Mouse (Mus musculus) forebrain, embryonic 12.5 days (tissue): ENCODE measurements around the gene Antxr2. TPM values are rescaled to one million over a fixed set of nuclear protein-coding genes. Genes with fewer than 3 reads are reported as not detected.

Experiments used
- ATAC-seq: fragments of 200-750 bp; cut with Nextera tagmentation; 2 replicates; pipeline ENCODE4 v1.8.0; 2017; ENCODE audit warnings: moderate TSS enrichment; ENCODE audit not compliant: low FRiP score
- H3K27ac ChIP-seq: fragments of 300-500 bp; sonication (generic); 2 replicates; pipeline ENCODE4 v1.5.1; 2016; ENCODE audit warnings: mild to moderate bottlenecking
- H3K27me3 ChIP-seq: fragments of 300-500 bp; sonication (generic); 2 replicates; pipeline ENCODE4 v1.6.1; 2016; ENCODE audit warnings: mild to moderate bottlenecking
- H3K36me3 ChIP-seq: fragments of 300-500 bp; sonication (generic); replicated peaks from 2 replicates; pipeline ENCODE4 v1.6.1; 2016; ENCODE audit warnings: mild to moderate bottlenecking
- H3K4me1 ChIP-seq: fragments of 300-500 bp; sonication (generic); 2 replicates; pipeline ENCODE4 v1.6.1; 2016
- H3K4me2 ChIP-seq: fragments of 300-500 bp; sonication (generic); 2 replicates; pipeline ENCODE4 v1.6.1; 2016; ENCODE audit warnings: mild to moderate bottlenecking, moderate library complexity
- H3K4me3 ChIP-seq: fragments of 300-500 bp; sonication (generic); replicated peaks from 2 replicates; pipeline ENCODE4 v1.5.1; 2016; ENCODE audit warnings: mild to moderate bottlenecking
- H3K9ac ChIP-seq: fragments of 300-500 bp; sonication (generic); 2 replicates; pipeline ENCODE4 v1.6.1; 2016; ENCODE audit warnings: mild to moderate bottlenecking
- H3K9me3 ChIP-seq: fragments of 300-500 bp; sonication (generic); 2 replicates; pipeline ENCODE4 v1.6.1; 2016
- WGBS: fragments of 180-500 bp; shearing (Covaris S2); methylation state at CpG from one replicate; pipeline ENCODE4 v1.1.7; 2016; 5-methylcytosine and 5-hydroxymethylcytosine counted together
- polyA plus RNA-seq: library from polyadenylated mRNA; unstranded; fragments of >200 nt; fragmentation: Nextera tagmentation; extraction: Ambion mirVana; gene quantifications from 2 replicates; pipeline ENCODE4 v1.2.1, GENCODE M21; 2016

Gene Antxr2
- polyA plus RNA-seq, 1 experiment from 2014 or later = 9.5 TPM

DNA sequence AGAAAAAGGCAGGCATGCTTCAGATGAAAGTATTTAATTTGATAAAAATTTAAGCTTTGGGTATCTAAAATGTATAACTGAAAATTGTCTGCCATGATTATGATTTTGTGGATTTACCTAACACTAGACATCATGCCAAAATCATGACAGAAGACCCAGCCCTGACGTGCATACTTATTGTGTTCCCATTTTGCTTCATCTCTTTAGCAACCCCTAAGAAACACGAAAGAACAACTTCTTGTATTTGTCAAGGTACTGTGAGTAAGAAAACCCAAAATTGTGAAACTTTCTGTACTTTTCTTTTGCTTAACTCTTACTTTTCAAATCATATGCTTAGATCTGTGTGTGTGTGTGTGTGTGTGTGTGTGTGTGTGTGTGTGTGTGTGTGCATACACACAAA, 6.3 kb downstream of the Antxr2 start:
- H3K27me3 ChIP-seq = no peaks in the 10 kb centered on the region
- 91% methylated on average over 2 of the region's 2 CpGs for WGBS
- no peak overlapping the region for H3K9ac ChIP-seq
- ATAC-seq = no peak
- no peak overlapping the region for H3K27ac ChIP-seq
- H3K9me3 ChIP-seq = no peaks in the 10 kb centered on the region
- H3K4me2 ChIP-seq = no peak overlapping the region
- H3K36me3 ChIP-seq = peaks cover 8% of the 10 kb centered on the region; the same call in 1 of the 2 replicates
- H3K4me3 ChIP-seq = no peak overlapping the region
- 0 out of 2 replicates have a peak, but pooled peaks cover 16% of the 10 kb centered on the region for H3K4me1 ChIP-seq

DNA sequence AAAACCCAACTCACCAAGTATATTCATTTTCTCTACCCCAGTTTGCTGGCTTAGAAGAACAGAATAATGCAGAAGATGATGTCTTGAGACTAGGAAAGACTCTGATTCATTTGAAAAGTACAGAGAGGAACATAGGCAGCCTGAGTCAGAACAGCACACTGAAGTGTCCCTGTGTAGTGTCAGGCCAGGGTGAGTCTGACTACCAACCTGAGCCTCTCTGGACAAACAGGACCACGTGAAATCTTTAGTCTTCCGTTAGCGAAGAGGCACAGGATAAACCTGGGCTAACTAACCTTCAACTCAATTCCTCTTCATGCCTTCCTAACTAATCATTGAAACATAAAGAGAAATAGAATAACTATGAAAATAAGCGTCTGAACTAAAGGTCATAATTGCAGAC, 9.3 kb downstream of the Antxr2 start:
- no peak overlapping the region for H3K4me3 ChIP-seq
- peaks cover 8% of the 10 kb centered on the region; the same call in 1 of the 2 replicates for H3K36me3 ChIP-seq
- WGBS = 93% methylated on average over 4 of the region's 4 CpGs
- peaks cover 5% of the 10 kb centered on the region for H3K4me1 ChIP-seq
- no peak overlapping the region for H3K27ac ChIP-seq
- no peak overlapping the region for H3K9ac ChIP-seq
- no peak overlapping the region for H3K4me2 ChIP-seq
- H3K27me3 ChIP-seq = no peaks in the 10 kb centered on the region
- no peaks in the 10 kb centered on the region for H3K9me3 ChIP-seq
- ATAC-seq = no peak

DNA sequence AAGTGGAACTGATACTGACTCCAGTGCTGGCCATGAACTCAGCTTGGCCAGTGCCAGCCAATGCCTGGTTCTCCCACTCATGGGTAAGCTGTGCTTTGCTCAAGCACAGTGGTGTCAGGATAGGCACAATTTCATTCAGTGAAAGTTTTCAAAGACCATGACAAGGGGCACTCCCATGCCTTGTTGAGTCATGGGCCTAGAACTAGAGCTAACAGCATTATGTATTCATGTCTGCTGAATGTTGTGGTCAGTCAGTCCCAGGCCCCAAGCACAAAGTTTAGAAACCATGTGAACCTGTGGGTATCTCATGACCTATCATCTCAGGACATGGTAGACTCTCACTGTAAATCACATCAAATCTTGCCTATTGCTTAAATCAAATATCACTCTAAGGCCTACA, 10.2 kb downstream of the Antxr2 start:
- no peak overlapping the region for H3K27ac ChIP-seq
- no peaks in the 10 kb centered on the region for H3K27me3 ChIP-seq
- no peak overlapping the region for H3K4me3 ChIP-seq
- no peak overlapping the region for H3K4me2 ChIP-seq
- peaks cover 5% of the 10 kb centered on the region for H3K4me1 ChIP-seq
- no peaks in the 10 kb centered on the region for H3K9me3 ChIP-seq
- ATAC-seq = no peak
- peaks cover 5% of the 10 kb centered on the region; the same call in 1 of the 2 replicates for H3K36me3 ChIP-seq
- H3K9ac ChIP-seq = no peak overlapping the region

DNA sequence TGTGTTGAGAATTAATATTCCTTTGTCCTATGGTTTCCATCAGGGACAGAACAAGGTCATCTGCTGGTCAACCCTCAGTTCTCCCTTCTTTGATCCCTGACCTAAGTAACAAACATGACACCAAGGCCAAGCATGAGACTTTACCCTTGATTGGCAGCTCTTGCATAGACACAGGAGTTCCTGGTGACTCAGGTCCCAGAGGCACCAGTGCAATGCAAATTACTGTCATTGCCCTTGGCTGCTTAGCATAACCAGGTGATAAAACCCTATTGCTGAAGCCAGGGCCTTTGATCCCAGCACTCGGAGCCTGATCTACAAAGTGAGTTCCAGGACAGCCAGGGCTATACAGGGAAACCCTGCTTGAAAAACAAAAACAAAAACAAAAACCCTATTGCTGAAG, 11.4 kb downstream of the Antxr2 start:
- peaks cover 5% of the 10 kb centered on the region for H3K4me1 ChIP-seq
- H3K27ac ChIP-seq = no peak overlapping the region
- no peak for ATAC-seq
- H3K4me2 ChIP-seq = no peak overlapping the region
- no peak overlapping the region for H3K4me3 ChIP-seq
- H3K9me3 ChIP-seq = no peaks in the 10 kb centered on the region
- WGBS = 77% methylated on average over 1 of the region's 1 CpGs
- H3K27me3 ChIP-seq = no peaks in the 10 kb centered on the region
- no peak overlapping the region for H3K9ac ChIP-seq
- H3K36me3 ChIP-seq = peaks cover 5% of the 10 kb centered on the region; the same call in 1 of the 2 replicates

DNA sequence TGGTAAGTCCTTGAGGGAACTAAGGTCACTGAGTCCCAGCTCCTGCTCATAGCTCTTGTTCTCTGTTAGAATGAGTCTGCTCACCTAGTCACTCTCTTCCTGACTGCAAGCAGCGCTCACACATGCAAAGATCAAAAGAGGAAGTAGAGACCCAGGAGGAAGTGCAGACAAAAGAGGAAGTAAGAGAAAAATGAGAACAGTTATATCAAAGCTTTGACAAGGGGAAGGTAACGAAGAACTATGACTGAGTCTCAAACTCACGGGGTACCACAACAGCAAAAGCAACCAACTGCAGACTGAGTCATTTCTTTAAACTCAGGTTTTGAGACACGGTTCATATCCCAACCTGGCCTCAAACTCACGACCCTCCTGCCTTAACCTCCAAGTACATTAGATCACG, 12.7 kb downstream of the Antxr2 start:
- H3K4me3 ChIP-seq = no peak overlapping the region
- H3K27me3 ChIP-seq = no peaks in the 10 kb centered on the region
- no peak overlapping the region for H3K27ac ChIP-seq
- no peak for ATAC-seq
- no peaks in the 10 kb centered on the region for H3K9me3 ChIP-seq
- WGBS = 93% methylated on average over 6 of the region's 6 CpGs
- H3K9ac ChIP-seq = no peak overlapping the region
- peaks cover 5% of the 10 kb centered on the region; the same call in 1 of the 2 replicates for H3K36me3 ChIP-seq
- H3K4me2 ChIP-seq = no peak overlapping the region
- peaks cover 5% of the 10 kb centered on the region for H3K4me1 ChIP-seq

DNA sequence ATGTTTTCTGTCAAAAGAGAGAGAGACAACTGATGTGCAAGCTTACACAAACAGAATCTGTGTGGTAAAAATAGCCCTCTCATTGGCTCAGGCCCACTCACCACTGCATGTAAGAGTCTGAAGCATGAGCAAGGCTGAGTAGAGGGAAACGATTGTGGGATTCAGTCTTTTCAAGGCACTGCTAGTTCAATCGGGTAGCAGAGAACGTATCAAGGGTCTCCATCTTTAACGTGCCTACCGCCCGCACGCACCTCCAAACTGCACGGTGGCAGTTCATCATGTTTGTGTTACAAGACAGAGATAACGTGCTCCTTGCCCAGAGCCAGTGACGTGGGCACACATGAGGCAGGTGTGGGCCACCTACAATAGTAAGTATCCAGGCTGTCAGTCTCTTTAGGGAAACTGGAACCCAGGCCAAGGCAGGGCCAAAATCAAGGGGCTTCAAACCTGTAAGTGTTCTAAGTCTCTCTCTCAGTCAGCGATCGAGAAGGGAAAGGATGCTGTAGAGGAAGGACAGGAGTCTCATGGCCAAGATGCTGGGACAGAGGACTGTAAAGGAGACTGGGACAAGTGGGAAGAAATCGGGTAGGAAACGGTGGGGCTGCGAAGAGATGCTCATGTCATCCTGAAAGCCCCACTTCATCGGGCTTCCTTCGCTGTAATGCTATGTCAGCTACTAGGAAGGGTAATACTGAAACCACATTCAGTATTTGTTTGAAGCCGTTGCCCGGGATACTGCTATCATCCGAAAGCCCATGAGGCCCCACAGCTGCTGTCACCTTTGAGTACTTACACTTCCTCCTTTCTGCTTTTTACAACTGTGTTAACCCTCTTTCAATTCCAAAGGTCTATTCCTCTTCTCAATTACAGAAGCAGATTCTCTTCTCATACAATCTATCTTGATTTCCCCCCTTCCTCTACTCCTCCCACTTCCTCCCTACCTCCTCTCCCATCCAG, 14.3 kb downstream of the Antxr2 start:
- no peak for ATAC-seq
- 89% methylated on average over 20 of the region's 20 CpGs for WGBS
- Histone ChIP-seq H3K4me2 (no peak overlapping the region), H3K27ac (no peak overlapping the region), H3K27me3 (no peaks in the 10 kb centered on the region), H3K4me1 (peaks cover 5% of the 10 kb centered on the region), H3K4me3 (no peak overlapping the region), H3K36me3 (peaks cover 5% of the 10 kb centered on the region; the same call in 1 of the 2 replicates), H3K9ac (no peak overlapping the region), H3K9me3 (no peaks in the 10 kb centered on the region)

DNA sequence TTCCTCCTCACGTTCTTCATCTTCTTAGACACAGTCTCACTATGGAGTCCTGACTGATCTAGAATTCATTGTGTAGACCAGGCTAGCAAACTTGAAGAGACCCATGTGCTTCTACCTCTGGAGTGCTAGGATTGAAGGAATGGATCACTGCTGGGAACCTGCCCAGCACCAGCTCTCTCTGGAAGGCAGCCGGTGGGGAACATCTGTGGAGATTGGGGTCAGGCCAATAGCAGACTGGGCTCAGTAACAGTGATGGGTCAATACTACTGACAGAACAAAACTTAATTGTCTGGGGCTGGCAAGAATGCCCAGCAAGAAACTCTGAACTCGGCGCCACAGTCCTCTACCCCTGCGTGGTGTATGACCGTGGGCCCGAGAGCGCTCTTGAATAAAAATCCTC, 25.1 kb downstream of the Antxr2 start:
- WGBS = 95% methylated on average over 8 of the region's 8 CpGs
- H3K9ac ChIP-seq = no peak overlapping the region
- H3K4me2 ChIP-seq = no peak overlapping the region
- no peak overlapping the region for H3K27ac ChIP-seq
- H3K27me3 ChIP-seq = no peaks in the 10 kb centered on the region
- peaks cover 10% of the 10 kb centered on the region for H3K36me3 ChIP-seq
- H3K4me1 ChIP-seq = no peaks in the 10 kb centered on the region
- ATAC-seq = no peak
- H3K9me3 ChIP-seq = no peaks in the 10 kb centered on the region
- H3K4me3 ChIP-seq = no peak overlapping the region

DNA sequence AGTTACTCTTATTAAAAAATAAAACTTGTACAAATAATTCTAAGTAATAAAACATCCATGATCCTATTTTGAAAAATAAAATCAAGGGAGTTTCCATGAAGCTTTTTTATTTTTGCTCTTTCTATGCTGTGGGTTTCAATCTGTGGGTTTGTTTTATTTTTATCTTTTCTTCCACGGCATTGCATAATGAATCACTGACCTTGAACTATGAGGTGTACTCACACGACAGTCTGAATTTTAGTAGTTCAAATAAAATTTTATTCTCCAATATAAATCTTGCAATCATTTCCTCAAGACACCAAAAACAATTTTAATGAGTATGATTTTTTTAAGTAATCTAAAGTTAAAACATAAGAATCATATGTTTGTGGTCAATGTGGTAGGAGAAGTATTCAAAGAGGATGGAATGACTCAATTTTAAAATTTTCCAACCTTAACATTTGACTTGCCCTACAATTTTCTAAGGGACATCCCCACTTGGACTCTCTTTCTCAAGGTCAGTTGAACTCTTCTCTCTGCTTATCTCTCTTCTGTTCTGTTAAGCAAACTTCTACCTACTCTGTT, 31.5 kb downstream of the Antxr2 start:
- Histone ChIP-seq H3K27ac (no peak overlapping the region), H3K4me3 (no peak overlapping the region), H3K9ac (no peak overlapping the region), H3K9me3 (no peaks in the 10 kb centered on the region), H3K27me3 (no peaks in the 10 kb centered on the region), H3K4me2 (no peak overlapping the region), H3K4me1 (no peaks in the 10 kb centered on the region), H3K36me3 (peaks cover 6% of the 10 kb centered on the region)
- no peak for ATAC-seq
- WGBS = 87% methylated on average over 2 of the region's 2 CpGs

DNA sequence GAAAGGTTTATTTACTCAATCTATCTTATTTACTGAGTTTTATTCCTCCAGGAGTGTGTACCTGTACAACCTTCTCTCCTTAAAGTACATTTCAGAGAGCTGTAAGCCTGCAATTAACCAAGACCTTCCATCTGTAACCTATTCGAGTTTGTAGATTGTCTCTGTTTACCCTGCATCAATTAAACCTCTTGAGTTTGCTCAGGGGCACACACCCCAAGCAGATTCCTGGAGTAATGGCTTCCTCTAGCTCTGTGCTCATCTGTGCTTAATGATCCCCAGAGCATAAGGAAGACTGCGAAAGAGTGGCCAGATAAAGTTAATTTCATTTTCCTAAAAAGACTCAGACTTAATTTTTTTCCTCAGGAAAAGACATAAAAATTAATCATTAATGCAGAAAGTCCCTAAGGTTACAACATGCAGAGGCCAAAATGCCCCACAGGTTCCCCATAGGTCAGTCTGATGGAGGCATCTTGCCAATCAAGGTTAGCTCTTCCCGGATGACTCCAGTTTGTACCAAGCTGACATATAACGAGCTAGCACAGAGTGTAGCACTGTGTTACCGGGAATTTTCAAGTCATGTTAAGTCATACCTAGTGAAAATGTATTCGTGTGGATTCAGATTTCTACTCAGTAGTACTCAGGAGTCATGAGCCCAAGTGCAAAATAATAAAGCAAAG, 34.2 kb downstream of the Antxr2 start:
- Histone ChIP-seq H3K4me1 (no peaks in the 10 kb centered on the region), H3K9me3 (no peaks in the 10 kb centered on the region), H3K27me3 (no peaks in the 10 kb centered on the region), H3K4me3 (no peak overlapping the region), H3K4me2 (no peak overlapping the region), H3K36me3 (no peaks in the 10 kb centered on the region), H3K27ac (no peak overlapping the region), H3K9ac (no peak overlapping the region)
- 78% methylated on average over 6 of the region's 6 CpGs for WGBS
- no peak for ATAC-seq

DNA sequence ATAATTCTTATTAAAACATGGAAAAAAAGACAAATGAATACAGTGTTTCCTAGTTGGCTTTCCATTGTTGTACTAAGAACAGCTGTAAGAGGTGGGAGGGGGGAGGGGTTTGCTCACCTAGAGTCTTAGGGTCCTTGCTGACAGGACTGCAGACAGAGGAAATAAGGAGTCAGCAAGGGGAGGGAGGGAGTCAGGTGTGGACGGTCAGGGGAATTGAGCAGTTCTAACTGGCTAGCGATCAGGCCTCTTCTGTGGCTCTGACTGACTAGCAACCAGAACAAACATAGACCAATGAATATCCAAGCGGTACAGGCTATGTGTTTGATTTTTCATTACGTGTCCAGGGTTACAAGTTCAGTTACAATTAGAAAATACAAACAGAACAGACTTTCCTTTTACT, 35.0 kb downstream of the Antxr2 start:
- H3K36me3 ChIP-seq = no peaks in the 10 kb centered on the region
- H3K4me2 ChIP-seq = no peak overlapping the region
- WGBS = 79% methylated on average over 4 of the region's 4 CpGs
- no peak overlapping the region for H3K9ac ChIP-seq
- no peak for ATAC-seq
- no peaks in the 10 kb centered on the region for H3K4me1 ChIP-seq
- no peaks in the 10 kb centered on the region for H3K9me3 ChIP-seq
- no peaks in the 10 kb centered on the region for H3K27me3 ChIP-seq
- no peak overlapping the region for H3K27ac ChIP-seq
- H3K4me3 ChIP-seq = no peak overlapping the region

DNA sequence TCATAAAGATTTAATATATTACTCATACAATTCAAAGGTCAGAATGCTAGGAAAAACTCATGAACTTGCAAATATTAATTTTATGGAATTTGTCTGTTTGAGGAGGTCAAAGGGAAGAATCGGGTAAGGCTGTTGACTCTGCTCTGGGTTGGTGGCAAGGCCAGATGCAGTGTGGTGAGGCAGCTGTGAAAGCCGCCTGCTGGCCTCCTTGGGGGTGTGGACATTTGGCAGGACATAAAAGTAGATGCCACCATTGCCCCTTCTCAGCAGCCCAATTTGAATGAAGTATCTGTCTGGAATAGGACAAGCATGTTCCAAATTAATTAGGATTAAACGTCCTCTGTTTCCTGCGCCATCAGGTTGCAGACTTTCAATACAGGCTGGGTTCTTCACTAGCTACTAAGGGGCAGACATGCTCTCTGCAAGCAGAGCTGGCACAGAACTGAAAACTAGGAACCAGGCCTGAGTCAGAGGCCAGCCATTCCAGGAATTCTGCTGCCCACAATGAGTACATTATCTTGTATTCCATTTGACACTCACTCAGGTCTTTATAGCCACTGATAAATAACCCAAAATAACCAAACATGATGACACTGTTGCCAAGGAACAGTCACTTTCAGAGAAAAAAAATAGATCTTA, 44.1 kb downstream of the Antxr2 start:
- Histone ChIP-seq H3K36me3 (peaks cover 3% of the 10 kb centered on the region; the same call in 1 of the 2 replicates), H3K27ac (no peak overlapping the region), H3K9me3 (no peaks in the 10 kb centered on the region), H3K4me1 (no peaks in the 10 kb centered on the region), H3K9ac (no peak overlapping the region), H3K4me2 (no peak overlapping the region), H3K27me3 (no peaks in the 10 kb centered on the region), H3K4me3 (no peak overlapping the region)
- no peak for ATAC-seq
- WGBS = 83% methylated on average over 4 of the region's 4 CpGs

DNA sequence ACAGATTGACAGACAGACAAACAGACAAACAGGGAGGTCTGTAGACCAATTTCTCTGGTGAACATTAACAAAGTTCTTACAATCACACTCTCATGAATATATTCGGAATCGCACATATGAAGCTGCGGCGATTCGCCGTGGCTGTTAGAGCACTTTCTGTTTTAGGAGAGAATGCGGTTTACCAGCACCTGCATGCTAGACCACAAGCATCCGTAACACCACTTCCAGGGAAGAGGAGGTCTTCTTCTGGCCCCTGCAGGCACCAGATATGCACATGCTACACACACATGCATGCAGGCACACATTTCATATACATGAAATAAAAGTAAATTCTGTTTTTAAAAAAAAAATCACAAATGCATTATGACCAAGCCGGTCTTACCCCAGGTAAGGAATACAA, 47.5 kb downstream of the Antxr2 start:
- peaks cover 1% of the 10 kb centered on the region; the same call in 1 of the 2 replicates for H3K36me3 ChIP-seq
- H3K4me3 ChIP-seq = no peak overlapping the region
- ATAC-seq = no peak
- no peak overlapping the region for H3K27ac ChIP-seq
- H3K4me1 ChIP-seq = peaks cover 6% of the 10 kb centered on the region; the same call in 1 of the 2 replicates
- no peaks in the 10 kb centered on the region for H3K9me3 ChIP-seq
- no peak overlapping the region for H3K9ac ChIP-seq
- no peaks in the 10 kb centered on the region for H3K27me3 ChIP-seq
- WGBS = 95% methylated on average over 9 of the region's 9 CpGs
- H3K4me2 ChIP-seq = no peak overlapping the region
